Comparison of ENCODE assay signal across 9 mouse cellular contexts in the genomic region with DNA sequence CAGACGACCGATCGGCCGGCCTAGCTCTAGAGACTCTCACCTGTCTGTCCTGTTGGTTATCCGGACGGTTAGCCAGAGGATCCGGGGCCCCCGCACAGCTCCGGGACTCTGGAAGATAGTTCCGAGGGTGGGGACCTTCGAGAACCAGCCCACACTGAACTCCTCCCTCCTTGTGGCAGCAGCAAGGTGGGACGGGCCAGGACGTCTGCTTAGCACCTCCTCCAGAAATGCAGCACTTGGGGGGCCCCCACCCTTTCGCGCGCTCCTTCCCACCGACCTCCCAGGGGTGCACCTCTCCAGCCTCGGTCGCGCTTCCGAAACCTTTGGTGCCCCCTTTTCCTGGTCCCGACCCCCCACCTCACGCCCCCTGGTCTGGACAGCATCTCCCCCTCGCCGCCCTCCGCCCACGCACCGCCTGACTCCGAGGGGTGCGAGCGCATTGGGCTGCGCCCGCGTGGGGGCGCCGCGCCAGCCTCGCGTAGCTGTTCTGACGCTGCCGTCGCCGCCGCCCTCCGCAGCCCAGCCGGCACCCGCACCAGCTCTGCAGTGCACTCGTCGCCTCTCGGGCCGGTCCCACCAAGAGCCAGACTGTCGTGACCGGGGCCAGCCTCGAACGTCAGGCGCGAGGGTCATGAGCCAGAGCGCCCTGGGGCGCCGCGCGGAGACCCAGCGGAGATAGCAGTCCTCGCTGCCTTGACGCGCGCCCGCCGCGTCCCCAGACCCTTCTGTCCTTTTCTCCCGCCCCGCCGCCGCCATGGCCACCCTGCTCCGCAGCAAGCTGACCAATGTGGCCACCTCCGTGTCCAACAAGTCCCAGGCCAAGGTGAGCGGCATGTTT. TPM values are rescaled to one million over a fixed set of nuclear protein-coding genes. Genes with fewer than 3 reads are reported as not detected.
DNase-seq lines count a peak whose midpoint lies in the region; ATAC-seq lines count a peak whose summit lies in the region.
"Had no signal": no experiment of that assay in that cellular context is flagged by ENCODE, and none has a peak within 500 bp of the region (broad histone marks: within the 10 kb centered on the region; RNA-seq: fewer than 3 reads in every experiment).

Slc32a1 (plus strand) TSS at position 280 of the 838 bp plus-strand sequence.

- H3K4me1 ChIP-seq in lung, embryonic 16.5 days (replicated peaks; ENCODE audit: control insufficient read depth, insufficient read depth, low read length): peaks cover 7% of the 10 kb centered on the region; the same call in 1 of the 2 replicates
- H3K4me1 ChIP-seq in hindbrain, embryonic 15.5 days (replicated peaks): peaks cover 33% of the 10 kb centered on the region
- peaks cover 25% of the 10 kb centered on the region for H3K4me1 ChIP-seq in liver, embryonic 13.5 days (replicated peaks)

- H3K4me3 ChIP-seq in lung, embryonic 16.5 days (ENCODE audit: low read length): peak within 1 kb of the TSS; percentile 12; the same call in 1 of the 2 replicates
- peak within 1 kb of the TSS; percentile 46 for H3K4me3 ChIP-seq in hindbrain, embryonic 15.5 days
- peak within 1 kb of the TSS; percentile 21 for H3K4me3 ChIP-seq in liver, embryonic 13.5 days (replicated peaks)

- H3K9me3 ChIP-seq in lung, embryonic 16.5 days (ENCODE audit: control insufficient read depth, low read length): no peaks in the 10 kb centered on the region
- H3K9me3 ChIP-seq in hindbrain, embryonic 15.5 days: no peaks in the 10 kb centered on the region
- no peaks in the 10 kb centered on the region for H3K9me3 ChIP-seq in liver, embryonic 13.5 days (replicated peaks)

- WGBS in lung, embryonic 16.5 days: 1% methylated on average over 72 of the region's 77 CpGs
- 1% methylated on average over 76 of the region's 77 CpGs for WGBS in hindbrain, embryonic 15.5 days
- WGBS in liver, embryonic 13.5 days (ENCODE audit: insufficient replicate concordance): 3% methylated on average over 77 of the region's 77 CpGs

- peaks cover 98% of the 10 kb centered on the region for H3K27me3 ChIP-seq in lung, embryonic 16.5 days (ENCODE audit: control insufficient read depth, insufficient read depth, low read depth, low read length)
- peaks cover 46% of the 10 kb centered on the region for H3K27me3 ChIP-seq in hindbrain, embryonic 15.5 days
- peaks cover 94% of the 10 kb centered on the region for H3K27me3 ChIP-seq in liver, embryonic 13.5 days

- H3K27ac ChIP-seq in lung, embryonic 16.5 days (ENCODE audit: low read length): no peak within 1 kb of the TSS
- peak within 1 kb of the TSS; percentile 92 for H3K27ac ChIP-seq in hindbrain, embryonic 15.5 days (replicated peaks)
- H3K27ac ChIP-seq in liver, embryonic 13.5 days: no peak within 1 kb of the TSS

- peak; percentile 42; the same call in 1 of the 2 replicates for ATAC-seq in cerebellum, adult (ENCODE audit: insufficient number of reproducible peaks, low FRiP score, low TSS enrichment)
- ATAC-seq in lung, embryonic 16.5 days (ENCODE audit: low read depth): no peak
- peak; percentile 74 for ATAC-seq in hindbrain, embryonic 15.5 days (ENCODE audit: low FRiP score, low read depth)
- peak; percentile 22; the same call in 1 of the 2 replicates for ATAC-seq in liver, embryonic 13.5 days (ENCODE audit: low read depth)

- DNase-seq in cerebellum, adult 8-10 months: no peak
- DNase-seq in lung, adult 18-20 months: no peak
- DNase-seq in liver, embryonic 13.5 days: no peak
- peak; percentile 55 for DNase-seq in testis, postnatal 10 days (ENCODE audit: low spot score)
- DNase-seq in spleen, postnatal 4 days (ENCODE audit: low spot score in 2 of 2): no peak

- H3K9ac ChIP-seq in lung, embryonic 16.5 days (ENCODE audit: low read length): no peak within 1 kb of the TSS
- peak within 1 kb of the TSS; percentile 55 for H3K9ac ChIP-seq in hindbrain, embryonic 15.5 days
- H3K9ac ChIP-seq in liver, embryonic 13.5 days: no peak within 1 kb of the TSS

- no peaks in the 10 kb centered on the region for H3K36me3 ChIP-seq in lung, embryonic 16.5 days (ENCODE audit: control insufficient read depth, insufficient read depth, low read length)
- H3K36me3 ChIP-seq in hindbrain, embryonic 15.5 days: no peaks in the 10 kb centered on the region
- H3K36me3 ChIP-seq in liver, embryonic 13.5 days: no peaks in the 10 kb centered on the region

- no peak within 1 kb of the TSS for H3K4me2 ChIP-seq in lung, embryonic 16.5 days (ENCODE audit: low read depth, low read length)
- H3K4me2 ChIP-seq in hindbrain, embryonic 15.5 days: peak within 1 kb of the TSS; percentile 54
- peak within 1 kb of the TSS; percentile 10; the same call in 1 of the 2 replicates for H3K4me2 ChIP-seq in liver, embryonic 13.5 days

RNA-seq across cellular contexts. Expression of gene Slc32a1, which starts in this region (rescaled TPM):
- not detected in 2 replicates for polyA plus RNA-seq in lung, embryonic 16.5 days (2015; fragmentation: Nextera tagmentation; extraction: Ambion mirVana)
- polyA plus RNA-seq in hindbrain, embryonic 15.5 days (2015; fragmentation: Nextera tagmentation; extraction: Ambion mirVana): 11.6 and 13.2 TPM in 2 replicates
- polyA plus RNA-seq in liver, embryonic 13.5 days (2015; fragmentation: Nextera tagmentation; extraction: Ambion mirVana): not detected in 2 replicates
- polyA plus RNA-seq: small intestine, adult 2 months had no signal

Comparison
In these comparisons a context has a peak if more than half of its experiments do, and no peak if none do; other contexts are left out.
1. RNA of gene Slc32a1 (polyA plus RNA-seq): 11.6 to 13.2 TPM in hindbrain, embryonic 15.5 days; not detected in lung, embryonic 16.5 days and not detected in liver, embryonic 13.5 days; every median in the first group is over 10 times any median in the second.
2. Peak in ATAC-seq, H3K4me3 ChIP-seq and H3K4me2 ChIP-seq in liver, embryonic 13.5 days; RNA of the gene not detected or under 1 TPM.
3. Peak in every context shown above with its lines, with median percentiles within 50 percentile points of each other: H3K4me3 ChIP-seq.